Mouse (Mus musculus) kidney, postnatal 0 days (tissue): ENCODE measurements around the gene Olfr464. TPM values are rescaled to one million over a fixed set of nuclear protein-coding genes. Genes with fewer than 3 reads are reported as not detected.

Source experiments
- ATAC-seq: fragments of 200-750 bp; cut with Nextera tagmentation; replicated peaks from 2 replicates; pipeline ENCODE4 v1.8.0; 2017; ENCODE audit warnings: low read depth, moderate number of reproducible peaks, moderate TSS enrichment, moderate library complexity; ENCODE audit not compliant: low FRiP score
- DNase-seq: peaks from one replicate; pipeline ENCODE4 v3.0.0-alpha.2; 2016; ENCODE audit warnings: low spot score
- H3K27ac ChIP-seq: fragments of 300-500 bp; sonication (generic); 2 replicates; pipeline ENCODE4 v1.5.1; 2014; ENCODE audit warnings: mild to moderate bottlenecking
- H3K27me3 ChIP-seq: fragments of 300-500 bp; sonication (generic); 2 replicates; pipeline ENCODE4 v1.6.1; 2014; ENCODE audit warnings: low read length, mixed read lengths; ENCODE audit not compliant: insufficient read depth
- H3K36me3 ChIP-seq: fragments of 300-500 bp; sonication (generic); 2 replicates; pipeline ENCODE4 v1.6.1; 2014; ENCODE audit warnings: low read length, mixed read lengths; ENCODE audit not compliant: insufficient read depth
- H3K4me1 ChIP-seq: fragments of 300-500 bp; sonication (generic); replicated peaks from 2 replicates; pipeline ENCODE4 v1.6.1; 2014; ENCODE audit warnings: antibody characterized with exemption, low read length, mixed read lengths; ENCODE audit not compliant: insufficient read depth
- H3K4me2 ChIP-seq: fragments of 300-500 bp; sonication (generic); 2 replicates; pipeline ENCODE4 v1.6.1; 2014; ENCODE audit warnings: mild to moderate bottlenecking, low read length, moderate library complexity, mixed read lengths
- H3K4me3 ChIP-seq: fragments of 300-500 bp; sonication (generic); replicated peaks from 2 replicates; pipeline ENCODE4 v1.5.1; 2014; ENCODE audit warnings: low read depth, low read length
- H3K9ac ChIP-seq: fragments of 300-500 bp; sonication (generic); 2 replicates; pipeline ENCODE4 v1.6.1; 2014; ENCODE audit warnings: low read depth, low read length
- H3K9me3 ChIP-seq: fragments of 300-500 bp; sonication (generic); replicated peaks from 2 replicates; pipeline ENCODE4 v1.6.1; 2016; ENCODE audit warnings: low read length, inconsistent platforms, mixed read lengths
- CTCF ChIP-seq: IDR thresholded peaks from 2 replicates; pipeline ENCODE4 v1.5.1; 2016; ENCODE audit warnings: antibody characterized with exemption, low read depth, mild to moderate bottlenecking, moderate library complexity
- WGBS: fragments of 180-500 bp; shearing (Covaris S2); extraction: QIAGEN DNeasy Blood & Tissue Kit; methylation state at CpG from one replicate; pipeline ENCODE4 v1.1.7; 2014; 5-methylcytosine and 5-hydroxymethylcytosine counted together
- polyA plus RNA-seq: library from polyadenylated mRNA; unstranded; fragments of >200 nt; fragmentation: Nextera tagmentation; extraction: Ambion mirVana; gene quantifications from 2 replicates; pipeline ENCODE4 v1.2.1, GENCODE M21; 2015

The Olfr464 gene
- polyA plus RNA-seq, 1 experiment from 2014 or later = not detected

GRCm38 (mm10) chr11:87904331-87904730, 16.4 kb downstream of the Olfr464 start:
- H3K27ac ChIP-seq = no peak overlapping the region
- no peaks in the 10 kb centered on the region for H3K4me1 ChIP-seq
- DNase-seq = no peak
- no peaks in the 10 kb centered on the region for H3K9me3 ChIP-seq
- WGBS = 72% methylated on average over 3 of the region's 3 CpGs
- H3K4me3 ChIP-seq = no peak overlapping the region
- TF ChIP-seq CTCF = no peak
- ATAC-seq = no peak
- no peaks in the 10 kb centered on the region for H3K36me3 ChIP-seq
- H3K9ac ChIP-seq = no peak overlapping the region
- no peak overlapping the region for H3K4me2 ChIP-seq
- H3K27me3 ChIP-seq = no peaks in the 10 kb centered on the region

DNA sequence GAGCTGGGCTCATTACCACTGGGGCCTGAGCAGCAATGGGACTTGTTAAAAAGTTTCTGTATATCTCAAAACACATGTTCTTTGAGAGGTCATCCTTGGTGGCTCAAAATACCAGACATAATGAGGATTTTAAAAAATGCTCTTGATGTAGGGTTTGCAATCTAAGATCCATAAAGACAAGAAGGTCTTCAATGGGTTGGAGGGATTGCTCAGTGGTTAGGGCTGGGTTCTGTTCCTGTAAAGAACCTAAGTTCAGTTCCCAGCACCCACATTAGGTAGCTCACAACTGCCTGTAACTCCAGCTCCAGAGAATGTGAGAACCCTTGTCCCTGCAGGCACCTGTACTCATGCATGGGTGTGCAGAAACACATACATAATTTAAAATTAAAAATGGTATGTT, 23.5 kb downstream of the Olfr464 start, which contains the start of gene Olfr463:
TSS of gene Olfr463 (minus strand) at position 101 of the 400 bp plus-strand sequence.
- ATAC-seq = no peak
- Histone ChIP-seq H3K9ac (no peak within 1 kb of the TSS), H3K4me2 (no peak within 1 kb of the TSS), H3K36me3 (no peaks in the 10 kb centered on the region), H3K4me1 (no peaks in the 10 kb centered on the region), H3K4me3 (no peak within 1 kb of the TSS), H3K27me3 (no peaks in the 10 kb centered on the region), H3K9me3 (no peaks in the 10 kb centered on the region), H3K27ac (no peak within 1 kb of the TSS)
- TF ChIP-seq CTCF = no peak
- no peak for DNase-seq

GRCm38 (mm10) chr11:87892168-87892567, 28.6 kb downstream of the Olfr464 start, which contains the start of gene Olfr462:
TSS of gene Olfr462 (minus strand) at chr11:87892268.
- Histone ChIP-seq H3K4me1 (no peaks in the 10 kb centered on the region), H3K27ac (no peak within 1 kb of the TSS), H3K27me3 (no peaks in the 10 kb centered on the region), H3K4me2 (no peak within 1 kb of the TSS), H3K4me3 (no peak within 1 kb of the TSS), H3K36me3 (no peaks in the 10 kb centered on the region), H3K9me3 (no peaks in the 10 kb centered on the region), H3K9ac (no peak within 1 kb of the TSS)
- TF ChIP-seq CTCF = no peak
- no peak for DNase-seq
- no peak for ATAC-seq
- 90% methylated on average over 6 of the region's 6 CpGs for whole genome bisulfite sequencing

GRCm38 (mm10) chr11:87884856-87885255, 35.9 kb downstream of the Olfr464 start:
- H3K4me1 ChIP-seq = no peaks in the 10 kb centered on the region

GRCm38 (mm10) chr11:87883493-87883892, 37.3 kb downstream of the Olfr464 start:
- Histone ChIP-seq H3K4me2 (no peak overlapping the region), H3K4me1 (no peaks in the 10 kb centered on the region), H3K36me3 (no peaks in the 10 kb centered on the region), H3K27ac (no peak overlapping the region), H3K27me3 (no peaks in the 10 kb centered on the region), H3K4me3 (no peak overlapping the region), H3K9ac (no peak overlapping the region), H3K9me3 (no peaks in the 10 kb centered on the region)
- peak; percentile 69 for TF ChIP-seq CTCF
- ATAC-seq (no peak), DNase-seq (peak; percentile 46)
- WGBS = 46% methylated on average over 5 of the region's 5 CpGs

More at GRCm38 (mm10) chr11:87884856-87885255, 35.9 kb downstream of the Olfr464 start:
- no peak overlapping the region for H3K9ac ChIP-seq
- H3K4me3 ChIP-seq = no peak overlapping the region
- no peaks in the 10 kb centered on the region for H3K27me3 ChIP-seq
- no peaks in the 10 kb centered on the region for H3K9me3 ChIP-seq
- no peak for DNase-seq
- H3K36me3 ChIP-seq = no peaks in the 10 kb centered on the region
- H3K27ac ChIP-seq = no peak overlapping the region
- no peak for TF ChIP-seq CTCF
- H3K4me2 ChIP-seq = no peak overlapping the region
- 76% methylated on average over 5 of the region's 5 CpGs for WGBS
- ATAC-seq = no peak

DNA sequence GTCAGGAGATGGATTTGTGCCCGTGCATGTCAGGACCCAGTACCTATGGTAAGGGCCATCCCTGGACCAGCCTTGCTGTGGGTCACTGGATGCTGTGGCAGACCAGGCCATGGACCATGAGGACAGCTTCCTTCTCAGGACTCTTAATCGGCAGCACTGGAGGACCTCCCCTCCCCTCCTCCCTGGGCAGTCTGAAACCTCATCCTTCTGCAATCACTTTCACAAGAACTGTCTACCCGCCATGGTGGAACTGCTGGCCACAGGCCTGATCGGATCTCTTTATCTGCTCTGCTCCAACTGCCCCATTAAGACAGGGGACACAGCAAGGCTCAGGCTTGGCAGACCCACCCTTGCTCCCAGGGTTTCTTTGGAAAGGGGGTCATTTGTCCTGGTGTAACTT, 39.1 kb downstream of the Olfr464 start:
- WGBS = 62% methylated on average over 4 of the region's 4 CpGs
- DNase-seq (no peak), ATAC-seq (no peak)
- Histone ChIP-seq H3K9ac (no peak overlapping the region), H3K27me3 (no peaks in the 10 kb centered on the region), H3K4me3 (no peak overlapping the region), H3K4me1 (no peaks in the 10 kb centered on the region), H3K9me3 (no peaks in the 10 kb centered on the region), H3K4me2 (no peak overlapping the region), H3K27ac (no peak overlapping the region), H3K36me3 (no peaks in the 10 kb centered on the region)
- no peak for TF ChIP-seq CTCF

DNA sequence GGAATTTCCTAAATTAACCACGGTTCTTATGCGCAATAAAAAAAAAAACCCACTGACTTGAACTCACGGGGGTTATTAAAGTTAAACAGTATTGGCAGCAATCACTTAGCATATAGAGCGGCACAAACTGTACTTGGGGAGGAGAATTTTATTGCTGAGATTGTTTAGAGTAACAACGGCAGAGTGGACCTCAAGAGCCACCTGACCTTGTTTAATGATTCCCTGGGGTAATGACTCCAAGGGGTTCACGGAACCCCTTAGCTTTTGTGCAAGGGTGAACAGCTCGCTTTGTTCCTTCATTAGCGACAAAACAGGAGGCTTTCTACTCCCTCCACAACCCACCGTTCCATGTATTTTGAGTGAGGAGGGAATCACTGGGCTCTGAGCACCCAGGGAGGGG, 40.9 kb downstream of the Olfr464 start:
- Histone ChIP-seq H3K27ac (peak overlapping the region; percentile 40; the same call in 1 of the 2 replicates), H3K9me3 (no peaks in the 10 kb centered on the region), H3K27me3 (no peaks in the 10 kb centered on the region), H3K36me3 (no peaks in the 10 kb centered on the region), H3K4me3 (no peak overlapping the region), H3K9ac (no peak overlapping the region), H3K4me1 (no peaks in the 10 kb centered on the region), H3K4me2 (no peak overlapping the region)
- DNase-seq (no peak), ATAC-seq (no peak)
- TF ChIP-seq CTCF = no peak
- 32% methylated on average over 9 of the region's 9 CpGs for WGBS
